Mouse (Mus musculus): ENCODE data around the gene Tec. TPM values are rescaled to one million over a fixed set of nuclear protein-coding genes. Genes with fewer than 3 reads are reported as not detected.

The Tec gene
- polyA plus RNA-seq, 1 experiment from 2014 or later: 8.6 TPM

DNA sequence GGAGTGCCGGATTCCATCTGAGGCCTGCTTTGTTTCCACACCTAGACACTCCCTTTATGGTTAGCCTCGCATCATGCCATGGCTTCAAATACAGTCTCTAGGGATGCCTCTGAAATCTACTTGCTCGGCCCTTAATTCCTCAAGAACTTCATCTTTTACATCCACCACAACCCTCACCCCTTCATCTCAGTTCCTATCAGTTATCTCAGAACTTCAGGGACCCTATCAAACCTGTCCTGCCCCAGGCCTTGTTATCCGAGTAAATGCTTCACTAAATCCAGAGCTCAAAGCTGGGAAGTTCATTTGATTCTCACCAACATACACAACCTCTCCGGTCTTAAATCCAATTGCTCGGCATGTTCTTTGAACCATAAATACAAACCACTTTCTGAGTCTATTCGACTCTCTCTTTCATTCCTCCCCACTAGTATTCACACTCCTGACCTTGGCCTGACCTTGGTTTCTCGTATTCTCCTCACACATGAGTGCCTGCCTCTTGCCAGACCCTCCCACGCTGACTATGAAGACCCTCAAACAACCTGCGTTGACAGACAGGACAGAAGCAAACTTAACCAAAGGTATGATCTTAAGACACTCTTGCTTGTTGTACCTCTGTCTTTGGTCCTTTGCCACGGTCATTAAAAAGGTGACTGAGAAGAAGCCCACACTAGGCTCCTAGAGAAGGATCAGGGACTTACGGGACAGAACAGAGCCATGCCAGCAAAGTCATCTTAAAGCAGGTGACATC, 17.2 kb downstream of the Tec start:
- no peak for ATAC-seq (replicated peaks; ENCODE audit: low FRiP score)
- Histone ChIP-seq H3K27ac (no peak overlapping the region), H3K36me3 (no peaks in the 10 kb centered on the region), H3K4me1 (peaks cover 25% of the 10 kb centered on the region), H3K27me3 (no peaks in the 10 kb centered on the region), H3K4me3 (replicated peaks) (no peak overlapping the region), H3K9ac (no peak overlapping the region), H3K9me3 (replicated peaks) (no peaks in the 10 kb centered on the region), H3K4me2 (no peak overlapping the region)
- 58% methylated on average over 12 of the region's 12 CpGs for WGBS

DNA sequence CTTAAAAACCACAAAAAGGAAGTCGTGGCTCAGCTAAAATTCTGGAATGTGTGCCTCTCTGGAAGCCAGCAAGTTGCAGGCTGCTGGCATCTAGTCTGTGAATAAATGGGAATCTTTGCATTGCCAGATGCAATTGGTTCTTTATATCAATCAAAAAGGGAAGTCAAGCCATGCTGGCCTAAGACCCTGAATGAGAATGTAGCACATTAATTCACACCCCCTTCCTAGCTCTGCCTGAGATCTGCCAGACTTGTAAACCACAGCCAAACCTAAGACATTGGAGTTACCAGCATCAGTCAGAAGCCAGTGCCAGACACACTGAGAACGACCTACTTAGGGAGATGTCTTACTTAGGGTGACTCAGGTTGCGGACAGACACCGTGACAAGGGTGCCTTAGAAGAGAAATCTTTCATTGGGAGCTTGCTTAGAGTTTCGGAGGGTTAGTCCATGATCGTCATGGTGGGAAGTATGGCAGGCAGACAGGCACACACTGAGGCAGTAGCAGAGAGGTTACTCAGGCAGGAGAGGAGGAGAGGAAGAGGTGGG, 19.3 kb downstream of the Tec start:
- H3K9me3 ChIP-seq (replicated peaks): no peaks in the 10 kb centered on the region
- H3K27ac ChIP-seq: no peak overlapping the region
- no peak for ATAC-seq (replicated peaks; ENCODE audit: low FRiP score)
- 80% methylated on average over 6 of the region's 6 CpGs for WGBS
- H3K4me1 ChIP-seq: peaks cover 23% of the 10 kb centered on the region
- H3K36me3 ChIP-seq: no peaks in the 10 kb centered on the region
- H3K9ac ChIP-seq: no peak overlapping the region
- H3K27me3 ChIP-seq: no peaks in the 10 kb centered on the region
- no peak overlapping the region for H3K4me3 ChIP-seq (replicated peaks)
- H3K4me2 ChIP-seq: no peak overlapping the region

DNA sequence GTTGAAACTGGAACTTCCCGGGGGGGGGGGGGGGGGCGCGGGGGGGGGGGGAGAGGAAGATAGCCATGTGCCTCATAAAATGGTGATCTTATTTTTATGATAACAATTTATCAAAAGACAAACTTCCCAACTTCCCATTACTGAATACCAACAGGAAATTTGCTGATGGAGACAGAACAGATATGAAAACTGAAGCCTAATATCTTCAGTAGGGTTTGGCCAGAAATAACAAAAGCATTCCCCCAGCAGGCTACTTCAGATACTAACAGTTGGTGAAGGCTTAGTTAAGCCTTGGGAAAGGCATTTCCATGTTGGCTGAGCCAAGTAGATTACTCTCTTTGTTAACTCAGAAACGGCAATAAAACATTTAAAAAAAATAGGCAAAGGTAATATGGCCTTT, 21.6 kb downstream of the Tec start:
- ATAC-seq (replicated peaks; ENCODE audit: low FRiP score): no peak
- Histone ChIP-seq H3K9ac (no peak overlapping the region), H3K9me3 (replicated peaks) (no peaks in the 10 kb centered on the region), H3K36me3 (no peaks in the 10 kb centered on the region), H3K4me1 (peaks cover 24% of the 10 kb centered on the region), H3K27ac (no peak overlapping the region), H3K27me3 (no peaks in the 10 kb centered on the region), H3K4me2 (no peak overlapping the region), H3K4me3 (replicated peaks) (no peak overlapping the region)
- 75% methylated on average over 1 of the region's 4 CpGs for WGBS

DNA sequence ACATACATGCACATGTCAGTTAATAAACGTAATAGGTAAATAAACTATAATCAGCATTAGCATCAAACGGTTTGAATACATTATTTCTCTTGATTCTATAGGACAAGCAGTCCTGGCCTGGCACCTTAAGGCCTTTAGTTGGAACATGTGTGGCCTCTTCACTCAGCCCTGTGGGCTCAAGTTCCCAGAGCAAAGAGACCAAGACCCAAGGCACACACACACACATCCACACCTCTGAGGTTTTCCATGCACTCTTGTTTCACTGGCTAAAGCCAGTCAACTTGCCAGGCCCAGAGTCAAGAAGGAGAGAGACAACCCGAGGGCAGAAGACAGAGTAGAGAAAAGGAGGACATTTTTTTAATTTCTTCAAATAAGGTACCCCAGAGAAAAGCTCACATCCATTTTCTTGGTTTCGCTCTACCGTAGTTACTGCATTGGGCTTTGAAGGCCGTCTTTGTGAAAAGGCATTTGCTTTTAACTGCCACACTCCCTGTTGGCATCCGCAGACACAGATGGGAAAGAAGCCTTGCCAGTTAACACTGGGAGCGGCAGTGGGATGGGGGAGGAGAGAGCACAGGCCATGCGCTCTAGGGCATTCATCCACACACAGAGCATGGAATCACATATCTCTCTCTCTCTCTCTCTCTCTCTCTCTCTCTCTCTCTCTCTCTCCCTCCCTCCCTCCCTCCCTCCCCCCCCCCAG, 22.2 kb downstream of the Tec start:
- no peak overlapping the region for H3K4me3 ChIP-seq (replicated peaks)
- H3K9ac ChIP-seq: no peak overlapping the region
- 72% methylated on average over 9 of the region's 9 CpGs for WGBS
- peaks cover 19% of the 10 kb centered on the region for H3K4me1 ChIP-seq
- no peaks in the 10 kb centered on the region; the same call in 1 of the 2 replicates for H3K9me3 ChIP-seq (replicated peaks)
- no peaks in the 10 kb centered on the region for H3K27me3 ChIP-seq
- no peaks in the 10 kb centered on the region for H3K36me3 ChIP-seq
- peak overlapping the region; percentile 37; the same call in 1 of the 2 replicates for H3K27ac ChIP-seq
- no peak overlapping the region for H3K4me2 ChIP-seq
- ATAC-seq (replicated peaks; ENCODE audit: low FRiP score): no peak; the same call in 1 of the 2 replicates

DNA sequence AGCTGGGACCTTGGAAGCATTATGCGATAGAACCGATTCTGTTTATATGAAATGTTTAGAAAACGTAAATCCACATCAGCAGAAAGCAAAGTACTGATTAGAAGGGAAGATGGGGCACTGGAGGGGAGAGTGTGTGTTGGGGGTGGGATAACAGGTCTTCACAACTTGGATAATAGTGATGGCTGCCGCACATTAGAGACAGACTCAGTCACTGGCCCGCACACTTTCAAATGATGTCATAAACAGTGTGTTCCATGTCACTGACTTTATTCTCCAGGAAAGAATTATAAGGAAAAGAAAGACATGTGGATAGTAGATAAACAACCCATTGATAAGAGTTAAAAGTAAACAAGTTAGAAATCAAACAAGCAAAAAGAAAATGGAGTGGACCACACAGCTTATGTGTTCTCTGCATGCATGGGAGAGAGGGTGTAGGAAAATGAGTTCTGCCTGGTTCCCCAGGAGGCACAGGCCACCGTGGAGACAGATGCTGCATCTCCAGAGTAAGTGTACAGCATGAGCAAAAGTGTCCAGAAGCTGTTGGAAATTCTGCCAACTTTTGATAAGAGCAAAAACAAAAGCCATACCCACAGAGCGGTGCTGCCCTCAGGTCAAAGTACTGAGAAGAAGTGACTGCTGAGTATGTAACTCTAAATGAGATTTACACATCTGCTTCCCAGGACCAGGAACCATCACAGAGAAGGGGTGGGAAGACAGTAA, 23.3 kb downstream of the Tec start:
- Histone ChIP-seq H3K27ac (0 out of 2 replicates have a peak overlapping the region, but pooled peaks have one; percentile 48), H3K4me3 (replicated peaks) (no peak overlapping the region), H3K9ac (no peak overlapping the region), H3K4me2 (no peak overlapping the region), H3K36me3 (no peaks in the 10 kb centered on the region), H3K4me1 (peaks cover 19% of the 10 kb centered on the region), H3K27me3 (no peaks in the 10 kb centered on the region), H3K9me3 (replicated peaks) (no peaks in the 10 kb centered on the region; the same call in 1 of the 2 replicates)
- ATAC-seq (replicated peaks; ENCODE audit: low FRiP score): no peak
- 72% methylated on average over 7 of the region's 7 CpGs for WGBS

DNA sequence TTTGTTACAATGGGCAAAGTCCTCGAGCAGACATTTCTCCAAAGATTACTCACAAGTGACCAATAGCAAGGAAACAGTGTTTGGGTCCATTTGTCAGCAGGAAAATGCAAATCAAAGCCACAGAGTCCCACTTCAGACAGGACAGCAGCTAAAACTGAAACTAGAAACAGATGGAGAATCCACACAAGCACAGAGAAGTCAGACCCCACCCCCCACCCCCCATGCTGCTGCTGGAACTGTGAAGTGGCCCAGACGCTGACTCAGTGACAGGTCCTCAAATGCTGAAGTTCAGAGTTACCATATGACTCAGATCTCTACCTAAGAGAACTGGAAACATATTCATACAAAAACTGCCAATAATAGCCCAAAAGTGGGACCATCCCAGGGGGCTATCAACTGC, 24.0 kb downstream of the Tec start:
- Histone ChIP-seq H3K4me3 (replicated peaks) (no peak overlapping the region), H3K4me2 (no peak overlapping the region), H3K4me1 (peaks cover 19% of the 10 kb centered on the region), H3K9ac (no peak overlapping the region), H3K27me3 (no peaks in the 10 kb centered on the region), H3K36me3 (no peaks in the 10 kb centered on the region), H3K27ac (0 out of 2 replicates have a peak overlapping the region, but pooled peaks have one; percentile 9), H3K9me3 (replicated peaks) (no peaks in the 10 kb centered on the region; the same call in 1 of the 2 replicates)
- WGBS: 45% methylated on average over 2 of the region's 2 CpGs
- no peak for ATAC-seq (replicated peaks; ENCODE audit: low FRiP score)

DNA sequence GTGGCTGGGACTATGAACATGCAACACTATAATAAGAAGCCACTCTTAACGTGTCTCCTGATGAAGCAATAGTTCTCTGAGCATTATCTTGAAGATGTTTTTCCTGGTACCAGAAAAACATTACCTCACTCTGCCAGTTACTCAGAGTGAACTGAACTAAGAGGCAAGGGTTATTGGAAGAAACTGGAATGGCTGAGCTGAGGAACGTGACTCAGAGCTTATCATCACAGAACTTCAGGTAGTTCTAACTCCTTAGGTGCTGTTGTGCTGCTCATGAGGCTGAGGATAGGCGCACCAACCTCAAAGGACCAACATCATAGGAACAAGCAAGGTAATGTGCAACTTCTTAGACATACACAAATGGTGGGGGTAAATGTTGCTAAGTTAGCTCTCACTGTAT, 28.6 kb downstream of the Tec start:
- no peaks in the 10 kb centered on the region for H3K36me3 ChIP-seq
- H3K27ac ChIP-seq: no peak overlapping the region
- H3K9ac ChIP-seq: no peak overlapping the region
- H3K9me3 ChIP-seq (replicated peaks): no peaks in the 10 kb centered on the region; the same call in 1 of the 2 replicates
- WGBS: 92% methylated on average over 3 of the region's 3 CpGs
- no peaks in the 10 kb centered on the region for H3K27me3 ChIP-seq
- H3K4me2 ChIP-seq: no peak overlapping the region
- H3K4me3 ChIP-seq (replicated peaks): no peak overlapping the region
- H3K4me1 ChIP-seq: 0 out of 2 replicates have a peak, but pooled peaks cover 8% of the 10 kb centered on the region
- ATAC-seq (replicated peaks; ENCODE audit: low FRiP score): no peak

DNA sequence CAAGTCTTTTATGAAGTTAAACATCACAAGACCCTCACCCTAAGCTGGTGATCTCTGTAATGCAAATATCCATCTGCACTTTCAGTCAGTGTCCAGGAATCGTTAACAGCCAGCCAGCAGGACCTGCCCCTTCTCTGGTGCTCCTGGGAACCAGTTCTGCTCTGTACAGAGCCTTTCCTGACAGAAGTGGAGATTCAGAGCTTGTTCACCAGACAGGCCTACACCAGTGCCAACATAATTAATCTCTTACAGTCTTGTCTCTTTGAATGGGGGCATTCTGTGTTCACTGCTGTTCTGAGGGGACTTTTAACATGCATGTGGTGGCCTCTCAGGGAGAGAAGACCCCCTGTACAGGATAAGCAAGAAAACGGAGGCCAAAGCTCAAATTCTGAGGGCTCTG, 29.3 kb downstream of the Tec start:
- Histone ChIP-seq H3K4me3 (replicated peaks) (no peak overlapping the region), H3K27ac (no peak overlapping the region), H3K27me3 (no peaks in the 10 kb centered on the region), H3K4me2 (no peak overlapping the region), H3K36me3 (no peaks in the 10 kb centered on the region), H3K9me3 (replicated peaks) (no peaks in the 10 kb centered on the region; the same call in 1 of the 2 replicates), H3K4me1 (0 out of 2 replicates have a peak, but pooled peaks cover 2% of the 10 kb centered on the region), H3K9ac (no peak overlapping the region)
- no peak for ATAC-seq (replicated peaks; ENCODE audit: low FRiP score)
- WGBS: 35% methylated on average over 2 of the region's 2 CpGs

DNA sequence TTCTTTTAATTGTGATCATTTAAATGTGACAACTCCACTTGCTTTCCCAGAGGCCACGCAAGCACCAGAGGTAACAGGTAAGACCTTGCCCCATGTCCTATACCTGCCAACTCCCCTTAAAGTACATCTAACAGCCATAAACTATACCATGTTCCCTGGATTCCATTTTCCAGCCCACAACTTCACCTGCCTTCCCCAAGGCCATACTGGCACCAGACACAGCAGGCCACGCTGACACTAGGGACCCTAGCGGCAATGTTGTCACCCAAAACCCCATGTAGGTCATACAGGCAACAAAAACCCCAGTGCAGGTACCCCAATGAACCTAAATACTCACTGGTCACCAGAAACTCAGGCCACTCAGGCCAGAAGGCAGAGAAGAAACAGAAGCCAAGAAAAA, 32.6 kb downstream of the Tec start:
- Histone ChIP-seq H3K4me1 (no peaks in the 10 kb centered on the region), H3K4me3 (replicated peaks) (no peak overlapping the region)
- whole genome bisulfite sequencing: 91% methylated on average over 3 of the region's 3 CpGs

DNA sequence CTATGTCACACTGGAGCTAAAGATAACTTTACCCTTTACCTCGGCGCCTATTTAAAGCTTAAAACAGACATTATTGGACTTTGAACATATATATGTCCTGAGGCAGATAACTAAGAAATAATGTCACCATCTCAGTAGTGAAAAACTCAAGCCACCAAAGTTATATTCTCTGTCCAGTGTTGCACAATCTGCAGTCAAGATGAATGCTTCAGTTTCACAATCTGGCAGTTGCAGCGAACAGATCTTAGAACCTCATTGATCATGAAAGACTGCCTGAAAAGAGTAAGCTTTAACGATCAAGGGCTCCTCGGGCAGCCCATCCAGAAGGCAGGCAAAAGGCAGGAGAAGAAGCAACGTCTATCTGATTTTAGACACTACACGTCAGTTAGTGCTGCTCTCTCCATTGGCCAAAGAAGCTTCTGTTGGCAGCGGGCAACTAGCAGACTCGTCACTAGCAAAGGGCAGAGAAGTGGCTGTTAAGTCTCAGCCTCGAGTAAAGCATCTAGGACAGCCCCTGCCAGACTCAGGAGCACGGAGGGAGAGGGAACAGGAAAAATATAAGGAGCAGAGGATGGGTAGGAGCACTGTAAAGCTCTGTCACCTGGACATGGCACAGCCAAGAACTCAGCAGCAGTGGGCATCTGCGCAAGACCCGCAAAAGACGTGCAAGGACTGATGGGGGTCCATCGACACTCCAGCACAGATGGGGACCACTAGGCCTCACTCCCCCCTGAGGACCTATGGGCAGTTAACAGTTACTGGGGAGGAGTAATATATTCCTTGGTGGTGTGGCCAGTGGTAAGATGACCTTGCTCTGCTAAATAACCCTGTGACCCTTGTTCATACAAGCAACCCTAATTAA, 35.1 kb downstream of the Tec start:
- Histone ChIP-seq H3K4me3 (replicated peaks) (no peak overlapping the region), H3K36me3 (no peaks in the 10 kb centered on the region), H3K9ac (no peak overlapping the region), H3K27me3 (no peaks in the 10 kb centered on the region), H3K27ac (no peak overlapping the region), H3K4me1 (peaks cover 15% of the 10 kb centered on the region), H3K9me3 (replicated peaks) (no peaks in the 10 kb centered on the region; the same call in 1 of the 2 replicates), H3K4me2 (no peak overlapping the region)
- ATAC-seq (replicated peaks; ENCODE audit: low FRiP score): no peak
- WGBS: 76% methylated on average over 15 of the region's 15 CpGs

More for the DNA sequence above, 32.6 kb downstream of the Tec start:
- no peak overlapping the region for H3K27ac ChIP-seq
- no peaks in the 10 kb centered on the region; the same call in 1 of the 2 replicates for H3K9me3 ChIP-seq (replicated peaks)
- no peak overlapping the region for H3K9ac ChIP-seq
- no peak overlapping the region for H3K4me2 ChIP-seq
- no peaks in the 10 kb centered on the region for H3K27me3 ChIP-seq
- no peaks in the 10 kb centered on the region for H3K36me3 ChIP-seq
- ATAC-seq (replicated peaks; ENCODE audit: low FRiP score): no peak

DNA sequence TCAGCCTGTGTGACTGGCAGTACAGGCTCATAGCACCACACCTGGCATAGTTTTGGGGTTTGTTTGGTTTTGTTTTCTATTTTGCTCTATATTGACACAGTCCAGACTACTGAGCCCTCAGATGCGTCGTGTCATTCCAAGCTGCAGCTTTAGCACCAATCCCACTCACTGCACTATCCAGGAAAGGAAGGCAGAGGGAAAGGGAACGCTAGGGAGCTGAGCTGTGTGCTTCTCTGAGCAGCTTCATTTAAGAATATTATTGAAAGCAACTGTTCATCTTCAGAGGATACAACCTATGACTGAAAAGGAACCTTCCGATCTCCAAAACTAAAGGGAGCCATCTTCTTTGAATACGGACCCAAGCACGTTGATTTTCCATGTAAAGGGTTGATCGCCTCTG, 36.1 kb downstream of the Tec start:
- ATAC-seq (replicated peaks; ENCODE audit: low FRiP score): no peak
- Histone ChIP-seq H3K9me3 (replicated peaks) (no peaks in the 10 kb centered on the region; the same call in 1 of the 2 replicates), H3K27me3 (no peaks in the 10 kb centered on the region), H3K27ac (no peak overlapping the region), H3K4me3 (replicated peaks) (no peak overlapping the region), H3K36me3 (no peaks in the 10 kb centered on the region), H3K9ac (no peak overlapping the region), H3K4me1 (peaks cover 24% of the 10 kb centered on the region), H3K4me2 (no peak overlapping the region)
- 89% methylated on average over 7 of the region's 7 CpGs for WGBS
